Mouse (Mus musculus): Measurements from ENCODE around the gene Cnpy1. TPM values are rescaled to one million over a fixed set of nuclear protein-coding genes. Genes with fewer than 3 reads are reported as not detected.

Gene Cnpy1
- polyA plus RNA-seq, 1 experiment from 2014 or later: 148 TPM

DNA sequence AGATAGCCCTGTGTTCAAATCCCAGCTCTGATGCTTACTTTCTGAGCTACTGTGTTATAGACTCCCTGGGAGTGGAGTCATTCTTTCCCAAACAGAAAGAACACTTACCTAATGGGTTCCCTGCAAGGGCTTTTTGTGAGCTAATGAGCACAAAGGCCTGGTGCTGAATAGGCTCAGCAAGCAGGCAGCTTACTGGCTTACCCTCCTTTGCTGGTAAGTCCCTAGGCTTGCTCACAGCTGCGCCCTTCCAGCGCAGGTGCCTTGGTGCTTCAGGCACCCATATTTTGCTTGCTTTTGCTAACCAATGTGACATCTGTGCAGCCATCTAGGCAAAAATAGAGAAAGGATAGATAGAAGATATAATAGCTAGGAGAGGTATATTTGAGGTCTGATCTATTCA is 69.0 kb downstream of the Cnpy1 start:
- ATAC-seq (ENCODE audit: low FRiP score, low read depth): peak; percentile 40
- H3K27me3 ChIP-seq: peaks cover 92% of the 10 kb centered on the region
- H3K4me1 ChIP-seq: peaks cover 35% of the 10 kb centered on the region; the same call in 1 of the 2 replicates
- no peak overlapping the region for H3K4me3 ChIP-seq
- H3K36me3 ChIP-seq: no peaks in the 10 kb centered on the region
- H3K9ac ChIP-seq (replicated peaks): no peak overlapping the region
- H3K9me3 ChIP-seq: no peaks in the 10 kb centered on the region
- WGBS: 2% methylated on average over 2 of the region's 2 CpGs
- H3K4me2 ChIP-seq (replicated peaks): no peak overlapping the region
- peak overlapping the region; percentile 91 for H3K27ac ChIP-seq (replicated peaks)

GRCm38 (mm10) chr5:28176023-28176422 is 69.6 kb downstream of the Cnpy1 start:
- Histone ChIP-seq H3K27me3 (peaks cover 90% of the 10 kb centered on the region), H3K9me3 (no peaks in the 10 kb centered on the region), H3K36me3 (no peaks in the 10 kb centered on the region), H3K9ac (replicated peaks) (peak overlapping the region; percentile 59), H3K4me1 (peaks cover 36% of the 10 kb centered on the region; the same call in 1 of the 2 replicates), H3K27ac (replicated peaks) (peak overlapping the region; percentile 91), H3K4me2 (replicated peaks) (peak overlapping the region; percentile 48), H3K4me3 (peak overlapping the region; percentile 34; the same call in 1 of the 2 replicates)
- 3% methylated on average over 4 of the region's 4 CpGs for WGBS
- ATAC-seq (ENCODE audit: low FRiP score, low read depth): no peak

DNA sequence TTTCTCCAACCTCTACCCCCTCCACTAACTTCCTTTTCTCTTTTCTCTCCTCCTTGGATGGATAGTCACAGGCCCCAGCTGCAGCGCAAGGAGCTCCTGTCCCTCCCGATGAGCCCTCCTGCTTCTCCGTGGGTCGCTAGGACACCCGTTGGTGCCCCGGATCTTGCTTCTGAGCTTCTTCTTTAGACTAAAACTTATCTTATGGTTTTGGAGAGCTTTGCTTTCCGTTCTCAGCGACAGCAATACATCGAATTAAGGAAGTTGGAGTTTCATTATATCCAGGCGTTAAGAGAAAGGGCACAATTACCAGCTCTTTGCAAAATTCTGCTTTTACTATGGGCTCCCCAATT is 70.1 kb downstream of the Cnpy1 start:
- Histone ChIP-seq H3K27ac (replicated peaks) (peak overlapping the region; percentile 91), H3K9ac (replicated peaks) (peak overlapping the region; percentile 59), H3K36me3 (no peaks in the 10 kb centered on the region), H3K4me1 (peaks cover 40% of the 10 kb centered on the region; the same call in 1 of the 2 replicates), H3K9me3 (no peaks in the 10 kb centered on the region), H3K4me2 (replicated peaks) (peak overlapping the region; percentile 48), H3K27me3 (peaks cover 89% of the 10 kb centered on the region), H3K4me3 (peak overlapping the region; percentile 34)
- no peak for ATAC-seq (ENCODE audit: low FRiP score, low read depth)
- WGBS: under 1% methylated on average over 10 of the region's 10 CpGs

- peak overlapping the region; percentile 34 for H3K4me3 ChIP-seq
- peak overlapping the region; percentile 91 for H3K27ac ChIP-seq (replicated peaks)
- H3K4me2 ChIP-seq (replicated peaks): peak overlapping the region; percentile 48
- peak overlapping the region; percentile 59 for H3K9ac ChIP-seq (replicated peaks)
- peaks cover 87% of the 10 kb centered on the region for H3K27me3 ChIP-seq
- peak; percentile 5; the same call in 1 of the 2 replicates for ATAC-seq (ENCODE audit: low FRiP score, low read depth)
- H3K36me3 ChIP-seq: no peaks in the 10 kb centered on the region
- 2% methylated on average over 19 of the region's 24 CpGs for WGBS
- no peaks in the 10 kb centered on the region for H3K9me3 ChIP-seq
- H3K4me1 ChIP-seq: peaks cover 37% of the 10 kb centered on the region; the same call in 1 of the 2 replicates
Observed at GRCm38 (mm10) chr5:28174876-28175569, 70.6 kb downstream of the Cnpy1 start.

- peak overlapping the region; percentile 48 for H3K4me2 ChIP-seq (replicated peaks)
- H3K27me3 ChIP-seq: peaks cover 90% of the 10 kb centered on the region
- 2% methylated on average over 9 of the region's 9 CpGs for WGBS
- H3K36me3 ChIP-seq: no peaks in the 10 kb centered on the region
- ATAC-seq (ENCODE audit: low FRiP score, low read depth): no peak
- H3K9me3 ChIP-seq: no peaks in the 10 kb centered on the region
- peak overlapping the region; percentile 46 for H3K9ac ChIP-seq (replicated peaks)
- H3K27ac ChIP-seq (replicated peaks): peak overlapping the region; percentile 91
- peaks cover 33% of the 10 kb centered on the region; the same call in 1 of the 2 replicates for H3K4me1 ChIP-seq
- peak overlapping the region; percentile 26 for H3K4me3 ChIP-seq
Observed at GRCm38 (mm10) chr5:28174086-28174485, 71.5 kb downstream of the Cnpy1 start.

GRCm38 (mm10) chr5:28173674-28174073 is 71.9 kb downstream of the Cnpy1 start:
- Histone ChIP-seq H3K4me1 (peaks cover 29% of the 10 kb centered on the region; the same call in 1 of the 2 replicates), H3K4me3 (peak overlapping the region; percentile 26), H3K9ac (replicated peaks) (peak overlapping the region; percentile 46), H3K27ac (replicated peaks) (peak overlapping the region; percentile 91), H3K9me3 (no peaks in the 10 kb centered on the region), H3K4me2 (replicated peaks) (peak overlapping the region; percentile 48), H3K36me3 (no peaks in the 10 kb centered on the region), H3K27me3 (peaks cover 90% of the 10 kb centered on the region)
- WGBS: 10% methylated on average over 1 of the region's 1 CpGs
- no peak for ATAC-seq (ENCODE audit: low FRiP score, low read depth)

DNA sequence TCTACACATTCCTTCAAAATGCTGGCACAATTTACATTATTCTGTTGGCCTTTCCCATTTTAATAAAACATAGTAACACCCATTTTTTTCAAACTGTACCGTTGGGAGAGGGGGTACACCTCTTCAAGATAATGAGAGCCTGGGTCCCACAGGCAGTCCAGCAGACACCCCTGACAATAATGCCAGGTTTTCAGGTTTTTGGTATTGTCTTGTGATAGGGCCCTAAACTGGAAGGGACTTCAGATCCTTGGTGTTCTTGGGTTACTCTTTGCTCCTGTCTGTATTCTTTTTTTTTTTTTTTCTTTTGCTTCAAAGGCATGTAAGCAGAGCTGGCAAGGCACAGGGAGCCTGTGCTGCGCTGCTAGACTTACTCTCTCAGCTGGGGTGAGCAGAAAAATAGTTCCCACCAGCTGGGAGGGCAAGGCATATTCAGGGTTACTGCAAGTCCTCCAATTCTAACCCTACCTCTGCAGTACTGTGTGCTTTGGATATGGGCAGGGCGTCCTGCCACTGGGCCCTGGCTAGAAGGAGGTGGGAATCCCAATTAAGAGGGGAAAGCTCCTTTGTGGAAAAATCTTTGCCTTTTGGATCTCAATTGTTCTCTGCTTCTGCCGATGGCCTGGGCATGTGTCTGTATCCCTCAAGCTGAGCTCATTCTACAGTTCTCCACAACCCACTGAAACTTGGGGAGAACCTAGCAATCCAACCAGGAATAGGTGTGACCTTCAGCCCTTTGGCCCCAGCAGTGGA is 72.5 kb downstream of the Cnpy1 start:
- peak overlapping the region; percentile 91 for H3K27ac ChIP-seq (replicated peaks)

DNA sequence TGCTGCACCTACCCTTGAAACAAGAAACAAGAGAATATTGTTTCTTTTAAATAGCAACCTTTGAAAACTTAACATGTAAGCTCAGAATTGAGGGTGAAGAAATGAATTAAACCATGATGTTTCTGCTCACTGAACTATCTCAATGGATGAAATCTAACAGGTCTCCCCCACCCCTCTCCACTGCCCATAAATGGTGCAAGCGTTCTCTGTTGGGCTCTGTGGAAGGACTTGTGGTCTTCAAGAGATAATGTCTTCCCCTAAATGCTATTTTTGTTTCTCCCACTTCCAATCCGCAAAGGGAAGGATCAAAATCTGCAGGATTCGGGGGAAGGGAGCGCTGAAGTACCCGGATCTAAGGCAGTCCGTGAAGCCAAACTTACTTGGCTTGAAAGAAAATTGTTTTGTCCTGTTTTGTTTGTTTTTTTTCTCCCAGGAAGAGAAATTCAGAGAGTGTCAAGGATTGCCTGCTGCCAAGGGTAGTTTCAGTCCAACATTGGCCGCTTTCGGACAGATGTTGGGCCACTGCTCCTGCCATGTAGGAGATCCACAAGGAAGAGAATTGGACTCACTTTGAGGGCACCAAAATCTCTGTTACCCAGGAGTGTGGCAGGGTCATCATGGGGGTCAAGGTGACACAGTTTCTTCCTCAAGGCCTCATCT is 73.2 kb downstream of the Cnpy1 start:
- H3K4me3 ChIP-seq: peak overlapping the region; percentile 22
- H3K27me3 ChIP-seq: peaks cover 85% of the 10 kb centered on the region
- no peak overlapping the region; the same call in 1 of the 2 replicates for H3K27ac ChIP-seq (replicated peaks)
- H3K4me2 ChIP-seq (replicated peaks): peak overlapping the region; percentile 48
- WGBS: 8% methylated on average over 8 of the region's 8 CpGs
- no peaks in the 10 kb centered on the region for H3K36me3 ChIP-seq
- H3K9me3 ChIP-seq: no peaks in the 10 kb centered on the region
- H3K4me1 ChIP-seq: peaks cover 26% of the 10 kb centered on the region; the same call in 1 of the 2 replicates
- H3K9ac ChIP-seq (replicated peaks): peak overlapping the region; percentile 46; the same call in 1 of the 2 replicates
- ATAC-seq (ENCODE audit: low FRiP score, low read depth): no peak

More for the DNA sequence above, 72.5 kb downstream of the Cnpy1 start:
- peak overlapping the region; percentile 48 for H3K4me2 ChIP-seq (replicated peaks)
- no peak for ATAC-seq (ENCODE audit: low FRiP score, low read depth)
- H3K4me1 ChIP-seq: peaks cover 26% of the 10 kb centered on the region; the same call in 1 of the 2 replicates
- H3K9ac ChIP-seq (replicated peaks): peak overlapping the region; percentile 46; the same call in 1 of the 2 replicates
- peak overlapping the region; percentile 26; the same call in 1 of the 2 replicates for H3K4me3 ChIP-seq
- H3K27me3 ChIP-seq: peaks cover 87% of the 10 kb centered on the region
- WGBS: 7% methylated on average over 4 of the region's 4 CpGs
- no peaks in the 10 kb centered on the region for H3K36me3 ChIP-seq
- H3K9me3 ChIP-seq: no peaks in the 10 kb centered on the region

DNA sequence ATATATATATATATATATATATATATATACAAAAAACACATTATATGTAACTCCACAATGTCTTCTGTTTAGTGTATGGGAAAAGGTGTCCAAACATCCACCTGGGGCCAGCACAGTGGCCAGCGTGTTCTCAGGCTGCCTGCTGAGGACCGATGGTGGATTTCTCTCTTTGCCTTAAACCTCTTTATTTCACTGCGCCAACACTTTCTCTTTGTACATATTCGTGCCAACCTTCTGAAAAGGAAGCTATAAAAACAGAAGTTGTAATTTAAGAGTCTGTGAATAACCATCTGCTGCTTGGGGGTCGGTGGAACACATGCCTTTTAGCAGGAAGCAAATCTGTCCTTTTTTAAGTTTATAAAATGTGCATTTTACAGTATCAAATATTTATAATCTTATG is 73.9 kb downstream of the Cnpy1 start:
- peak overlapping the region; percentile 38 for H3K4me2 ChIP-seq (replicated peaks)
- H3K9me3 ChIP-seq: no peaks in the 10 kb centered on the region
- 9% methylated on average over 5 of the region's 5 CpGs for WGBS
- H3K27ac ChIP-seq (replicated peaks): no peak overlapping the region
- peak overlapping the region; percentile 27 for H3K4me3 ChIP-seq
- no peak for ATAC-seq (ENCODE audit: low FRiP score, low read depth)
- H3K36me3 ChIP-seq: no peaks in the 10 kb centered on the region
- H3K9ac ChIP-seq (replicated peaks): peak overlapping the region; percentile 37; the same call in 1 of the 2 replicates
- peaks cover 86% of the 10 kb centered on the region for H3K27me3 ChIP-seq
- H3K4me1 ChIP-seq: peaks cover 32% of the 10 kb centered on the region

GRCm38 (mm10) chr5:28170892-28171291 is 74.7 kb downstream of the Cnpy1 start:
- Histone ChIP-seq H3K27ac (replicated peaks) (peak overlapping the region; percentile 52; the same call in 1 of the 2 replicates), H3K9me3 (no peaks in the 10 kb centered on the region), H3K4me2 (replicated peaks) (peak overlapping the region; percentile 54), H3K4me3 (peak overlapping the region; percentile 41), H3K4me1 (peaks cover 36% of the 10 kb centered on the region), H3K27me3 (peaks cover 86% of the 10 kb centered on the region), H3K36me3 (no peaks in the 10 kb centered on the region), H3K9ac (replicated peaks) (peak overlapping the region; percentile 63)
- under 1% methylated on average over 19 of the region's 19 CpGs for WGBS
- no peak for ATAC-seq (ENCODE audit: low FRiP score, low read depth)

- WGBS: 5% methylated on average over 17 of the region's 17 CpGs
- ATAC-seq (ENCODE audit: low FRiP score, low read depth): no peak
- peaks cover 83% of the 10 kb centered on the region for H3K27me3 ChIP-seq
- H3K4me2 ChIP-seq (replicated peaks): peak overlapping the region; percentile 67
- H3K4me1 ChIP-seq: peaks cover 30% of the 10 kb centered on the region
- H3K4me3 ChIP-seq: peak overlapping the region; percentile 80
- peak overlapping the region; percentile 97 for H3K9ac ChIP-seq (replicated peaks)
- no peaks in the 10 kb centered on the region for H3K36me3 ChIP-seq
- H3K27ac ChIP-seq (replicated peaks): peak overlapping the region; percentile 94; the same call in 1 of the 2 replicates
- H3K9me3 ChIP-seq: no peaks in the 10 kb centered on the region
Observed at GRCm38 (mm10) chr5:28170081-28170480, 75.5 kb downstream of the Cnpy1 start.

All from midbrain, embryonic 12.5 days (tissue).